Mouse (Mus musculus): Measurements from ENCODE around the gene Ablim1. TPM values are rescaled to one million over a fixed set of nuclear protein-coding genes. Genes with fewer than 3 reads are reported as not detected.
A peak's percentile ranks its signal among the peaks of the same experiment; 100 is the strongest.

Gene Ablim1
- polyA plus RNA-seq, 1 experiment from 2014 or later, result 62.0 TPM

- H3K9ac ChIP-seq (ENCODE audit: low read length), result no peak overlapping the region
- 54% methylated on average over 4 of the region's 4 CpGs for WGBS
- TF ChIP-seq EP300 (optimal IDR thresholded peaks at IDR 0.05) (no peak), CTCF (IDR thresholded peaks at IDR 0.05; ENCODE audit: low read depth) (no peak)
- no peaks in the 10 kb centered on the region for H3K9me3 ChIP-seq (ENCODE audit: control insufficient read depth, low read length)
- no peak overlapping the region for H3K27ac ChIP-seq (replicated peaks)
- H3K4me3 ChIP-seq (ENCODE audit: low read depth, low read length), result no peak overlapping the region
- ATAC-seq (ENCODE audit: low FRiP score, low TSS enrichment), result no peak
- no peaks in the 10 kb centered on the region for H3K27me3 ChIP-seq (ENCODE audit: control insufficient read depth, insufficient read depth, low read length)
- peaks cover 2% of the 10 kb centered on the region; the same call in 1 of the 2 replicates for H3K4me1 ChIP-seq (replicated peaks; ENCODE audit: control insufficient read depth, insufficient read depth)
- no peak overlapping the region for H3K4me2 ChIP-seq (replicated peaks; ENCODE audit: low read depth)
- no peak for DNase-seq (ENCODE audit: low spot score)
- H3K36me3 ChIP-seq (ENCODE audit: control insufficient read depth, insufficient read depth, low read length), result no peaks in the 10 kb centered on the region
These were observed 233.2 kb downstream of the Ablim1 start for GRCm38 (mm10) chr19:57081536-57081935.

GRCm38 (mm10) chr19:57079606-57079981, 235.1 kb downstream of the Ablim1 start:
- 73% methylated on average over 3 of the region's 3 CpGs for WGBS
- Histone ChIP-seq H3K4me3 (ENCODE audit: low read depth, low read length) (no peak overlapping the region), H3K36me3 (ENCODE audit: control insufficient read depth, insufficient read depth, low read length) (no peaks in the 10 kb centered on the region), H3K27me3 (ENCODE audit: control insufficient read depth, insufficient read depth, low read length) (no peaks in the 10 kb centered on the region), H3K4me2 (replicated peaks; ENCODE audit: low read depth) (no peak overlapping the region), H3K27ac (replicated peaks) (peak overlapping the region; percentile 75), H3K9ac (ENCODE audit: low read length) (no peak overlapping the region), H3K4me1 (replicated peaks; ENCODE audit: control insufficient read depth, insufficient read depth) (peaks cover 2% of the 10 kb centered on the region; the same call in 1 of the 2 replicates), H3K9me3 (ENCODE audit: control insufficient read depth, low read length) (no peaks in the 10 kb centered on the region)
- TF ChIP-seq CTCF (IDR thresholded peaks at IDR 0.05; ENCODE audit: low read depth) (no peak), EP300 (optimal IDR thresholded peaks at IDR 0.05) (no peak)
- peak; percentile 43; the same call in 1 of the 2 replicates for ATAC-seq (ENCODE audit: low FRiP score, low TSS enrichment)
- no peak for DNase-seq (ENCODE audit: low spot score)

- TF ChIP-seq CTCF (IDR thresholded peaks at IDR 0.05; ENCODE audit: low read depth) (no peak), EP300 (optimal IDR thresholded peaks at IDR 0.05) (no peak)
- peak; percentile 52 for DNase-seq (ENCODE audit: low spot score)
- Histone ChIP-seq H3K4me1 (replicated peaks; ENCODE audit: control insufficient read depth, insufficient read depth) (peaks cover 2% of the 10 kb centered on the region; the same call in 1 of the 2 replicates), H3K27me3 (ENCODE audit: control insufficient read depth, insufficient read depth, low read length) (no peaks in the 10 kb centered on the region), H3K9ac (ENCODE audit: low read length) (no peak overlapping the region), H3K36me3 (ENCODE audit: control insufficient read depth, insufficient read depth, low read length) (no peaks in the 10 kb centered on the region), H3K4me2 (replicated peaks; ENCODE audit: low read depth) (no peak overlapping the region), H3K4me3 (ENCODE audit: low read depth, low read length) (no peak overlapping the region), H3K27ac (replicated peaks) (peak overlapping the region; percentile 75), H3K9me3 (ENCODE audit: control insufficient read depth, low read length) (no peaks in the 10 kb centered on the region)
- WGBS, result 54% methylated on average over 10 of the region's 10 CpGs
- ATAC-seq (ENCODE audit: low FRiP score, low TSS enrichment), result peak; percentile 80
These were observed 235.7 kb downstream of the Ablim1 start for GRCm38 (mm10) chr19:57078867-57079605.

GRCm38 (mm10) chr19:57077826-57078699, 236.7 kb downstream of the Ablim1 start:
- Histone ChIP-seq H3K27ac (replicated peaks) (peak overlapping the region; percentile 70), H3K9me3 (ENCODE audit: control insufficient read depth, low read length) (no peaks in the 10 kb centered on the region), H3K4me2 (replicated peaks; ENCODE audit: low read depth) (no peak overlapping the region), H3K4me1 (replicated peaks; ENCODE audit: control insufficient read depth, insufficient read depth) (peaks cover 2% of the 10 kb centered on the region; the same call in 1 of the 2 replicates), H3K9ac (ENCODE audit: low read length) (no peak overlapping the region), H3K4me3 (ENCODE audit: low read depth, low read length) (no peak overlapping the region), H3K27me3 (ENCODE audit: control insufficient read depth, insufficient read depth, low read length) (no peaks in the 10 kb centered on the region), H3K36me3 (ENCODE audit: control insufficient read depth, insufficient read depth, low read length) (no peaks in the 10 kb centered on the region)
- WGBS, result 49% methylated on average over 13 of the region's 13 CpGs
- no peak for DNase-seq (ENCODE audit: low spot score)
- no peak for TF ChIP-seq CTCF (IDR thresholded peaks at IDR 0.05; ENCODE audit: low read depth)
- TF ChIP-seq EP300 (optimal IDR thresholded peaks at IDR 0.05), result no peak
- peak; percentile 36; the same call in 1 of the 2 replicates for ATAC-seq (ENCODE audit: low FRiP score, low TSS enrichment)

- Histone ChIP-seq H3K36me3 (ENCODE audit: control insufficient read depth, insufficient read depth, low read length) (no peaks in the 10 kb centered on the region; the same call in 1 of the 2 replicates), H3K27ac (replicated peaks) (no peak overlapping the region), H3K9me3 (ENCODE audit: control insufficient read depth, low read length) (no peaks in the 10 kb centered on the region), H3K4me1 (replicated peaks; ENCODE audit: control insufficient read depth, insufficient read depth) (peaks cover 4% of the 10 kb centered on the region; the same call in 1 of the 2 replicates), H3K4me2 (replicated peaks; ENCODE audit: low read depth) (no peak overlapping the region), H3K4me3 (ENCODE audit: low read depth, low read length) (no peak overlapping the region), H3K9ac (ENCODE audit: low read length) (no peak overlapping the region), H3K27me3 (ENCODE audit: control insufficient read depth, insufficient read depth, low read length) (no peaks in the 10 kb centered on the region)
- WGBS, result 53% methylated on average over 4 of the region's 4 CpGs
- TF ChIP-seq CTCF (IDR thresholded peaks at IDR 0.05; ENCODE audit: low read depth) (no peak), EP300 (optimal IDR thresholded peaks at IDR 0.05) (no peak)
- DNase-seq (ENCODE audit: low spot score) (no peak), ATAC-seq (ENCODE audit: low FRiP score, low TSS enrichment) (no peak)
These were observed 241.3 kb downstream of the Ablim1 start for GRCm38 (mm10) chr19:57073450-57073849.

Data from stomach, postnatal 0 days (tissue).